Mouse (Mus musculus) cortical plate, adult 2 months (tissue): Measurements from ENCODE around the gene 6430571L13Rik. TPM values are rescaled to one million over a fixed set of nuclear protein-coding genes. Genes with fewer than 3 reads are reported as not detected.

ENCODE experiments used
- H3K27ac ChIP-seq: fragments of 200-500 bp; 2 replicates; pipeline ENCODE4 v1.5.1; 2012; ENCODE audit warnings: low read length, control low read depth, inconsistent platforms; ENCODE audit not compliant: insufficient read depth
- H3K4me1 ChIP-seq: fragments of 200-500 bp; 2 replicates; pipeline ENCODE4 v1.6.1; 2011; ENCODE audit warnings: low read length; ENCODE audit not compliant: control insufficient read depth, insufficient read depth
- H3K4me3 ChIP-seq: fragments of 200-500 bp; 2 replicates; pipeline ENCODE4 v1.5.1; 2011; ENCODE audit warnings: mild to moderate bottlenecking, low read length, control low read depth; ENCODE audit not compliant: insufficient read depth
- CTCF ChIP-seq: fragments of 200-500 bp; IDR thresholded peaks from 2 replicates; pipeline ENCODE4 v1.5.1; 2011; ENCODE audit warnings: mild to moderate bottlenecking, control low read depth, low read length; ENCODE audit not compliant: insufficient read depth; ENCODE audit errors: extremely low read depth
- POLR2A ChIP-seq: fragments of 200-500 bp; IDR thresholded peaks from 2 replicates; pipeline ENCODE4 v1.6.1; 2011; ENCODE audit warnings: mild to moderate bottlenecking, low read length, control low read depth; ENCODE audit not compliant: insufficient read depth; ENCODE audit errors: extremely low read depth
- polyA plus RNA-seq: library from polyadenylated mRNA; depleted of rRNA; stranded (reverse); fragments of >200 nt; gene quantifications from 2 replicates; pipeline ENCODE4 v1.2.3, GENCODE M21; 2012; rRNA removed

The 6430571L13Rik gene
- polyA plus RNA-seq, result 5.1 and 5.2 TPM in 2 replicates

DNA sequence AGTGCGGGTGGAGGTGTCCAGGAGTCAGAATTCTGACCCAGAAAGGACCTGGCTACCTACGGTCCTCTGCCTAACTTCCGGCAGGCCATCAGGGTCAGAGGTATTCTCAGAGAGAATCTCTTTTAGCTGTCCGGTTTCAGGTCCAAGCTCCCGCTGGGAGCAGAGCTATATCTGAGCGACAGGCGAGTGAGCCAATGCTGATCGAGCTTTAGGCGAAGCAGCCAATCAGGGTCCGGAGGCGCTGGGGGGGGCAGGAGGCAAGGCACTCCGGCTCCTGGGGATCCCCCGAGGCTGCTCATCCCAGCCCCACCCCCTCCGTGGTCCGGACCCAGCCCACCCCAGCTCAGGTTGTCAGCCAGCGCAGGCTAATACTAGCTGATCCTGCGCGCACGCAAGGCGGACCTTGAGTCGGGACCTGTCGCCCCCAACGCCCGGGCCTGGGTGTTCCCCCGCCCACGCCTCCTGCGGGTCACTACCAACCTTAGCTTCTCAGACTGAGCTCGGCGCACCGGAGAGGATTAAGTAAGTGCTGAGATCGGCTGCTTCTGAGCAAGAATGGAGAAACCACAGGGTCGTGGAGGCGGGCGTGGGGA, at the start of gene 6430571L13Rik:
TSS of gene 6430571L13Rik (plus strand) at position 336 of the 593 bp plus-strand sequence.
- Histone ChIP-seq H3K4me1 (peaks cover 5% of the 10 kb centered on the region), H3K4me3 (peak within 1 kb of the TSS; percentile 67), H3K27ac (no peak within 1 kb of the TSS)
- TF ChIP-seq POLR2A (no peak), CTCF (no peak)

DNA sequence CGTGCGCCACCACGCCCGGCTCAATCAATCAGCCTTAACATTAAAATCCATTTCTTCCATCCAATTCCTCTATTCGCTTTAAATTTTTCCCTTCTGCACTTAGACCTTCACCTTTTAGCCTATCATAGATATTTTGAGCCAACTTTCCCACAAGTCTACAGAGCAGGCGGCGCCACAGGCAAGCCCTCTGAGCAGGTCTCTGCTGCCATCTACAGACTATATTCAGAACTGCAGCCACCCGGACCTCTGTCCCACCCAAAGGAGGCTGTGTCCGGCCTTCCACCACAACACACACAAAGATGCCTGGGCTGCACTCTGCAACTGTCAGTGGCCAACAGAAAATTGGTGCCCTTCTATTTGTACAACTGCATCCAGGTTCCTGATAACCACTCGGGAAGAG, 49.5 kb upstream of the 6430571L13Rik start:
- Histone ChIP-seq H3K27ac (no peak overlapping the region), H3K4me1 (peaks cover 4% of the 10 kb centered on the region; the same call in 1 of the 2 replicates), H3K4me3 (no peak overlapping the region)
- no peak for TF ChIP-seq POLR2A
- TF ChIP-seq CTCF, result peak; percentile 98

- no peak overlapping the region for H3K4me3 ChIP-seq
- H3K27ac ChIP-seq, result no peak overlapping the region
- peak; percentile 89 for TF ChIP-seq CTCF
- TF ChIP-seq POLR2A, result no peak
- peaks cover 4% of the 10 kb centered on the region; the same call in 1 of the 2 replicates for H3K4me1 ChIP-seq
Observed at GRCm38 (mm10) chr9:107294249-107294648, 46.2 kb upstream of the 6430571L13Rik start.

- Histone ChIP-seq H3K4me1 (peaks cover 4% of the 10 kb centered on the region; the same call in 1 of the 2 replicates), H3K27ac (no peak overlapping the region), H3K4me3 (no peak overlapping the region; the same call in 1 of the 2 replicates)
- TF ChIP-seq POLR2A (no peak), CTCF (no peak)
Observed at GRCm38 (mm10) chr9:107295616-107296015, 44.8 kb upstream of the 6430571L13Rik start.

GRCm38 (mm10) chr9:107296016-107296040, 44.6 kb upstream of the 6430571L13Rik start, which contains the start of gene Cish:
Gene Cish (plus strand): TSS chr9:107296026.
- peaks cover 4% of the 10 kb centered on the region; the same call in 1 of the 2 replicates for H3K4me1 ChIP-seq
- no peak for TF ChIP-seq CTCF
- no peak for TF ChIP-seq POLR2A
- no peak within 1 kb of the TSS for H3K27ac ChIP-seq
- peak within 1 kb of the TSS; percentile 71 for H3K4me3 ChIP-seq

DNA sequence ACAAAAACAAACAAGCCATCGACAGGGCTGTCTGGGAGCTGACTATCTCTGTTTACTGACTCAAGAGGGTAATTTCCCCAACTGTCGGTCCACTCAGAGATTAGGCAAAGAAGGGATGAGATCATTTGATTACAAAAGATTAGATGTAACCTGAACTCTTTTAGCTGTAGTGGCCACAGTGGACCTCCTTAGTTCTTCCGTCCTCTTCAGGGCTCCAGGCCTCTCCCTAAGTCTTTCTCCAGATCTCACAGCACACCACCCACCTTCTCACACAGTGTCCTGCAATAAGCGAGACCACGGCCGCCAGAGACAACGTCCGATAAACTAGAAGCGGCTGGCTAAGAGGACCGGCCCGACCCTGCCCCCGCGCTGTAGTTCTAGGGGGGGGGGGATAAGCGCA, 44.4 kb upstream of the 6430571L13Rik start:
- Histone ChIP-seq H3K4me3 (peak overlapping the region; percentile 71), H3K4me1 (peaks cover 4% of the 10 kb centered on the region; the same call in 1 of the 2 replicates), H3K27ac (no peak overlapping the region)
- TF ChIP-seq POLR2A, result no peak
- no peak for TF ChIP-seq CTCF

- peaks cover 4% of the 10 kb centered on the region; the same call in 1 of the 2 replicates for H3K4me1 ChIP-seq
- no peak for TF ChIP-seq POLR2A
- no peak for TF ChIP-seq CTCF
- peak overlapping the region; percentile 71 for H3K4me3 ChIP-seq
- H3K27ac ChIP-seq, result no peak overlapping the region
Observed at GRCm38 (mm10) chr9:107296501-107296965, 43.9 kb upstream of the 6430571L13Rik start.

- Histone ChIP-seq H3K27ac (no peak overlapping the region), H3K4me3 (peak overlapping the region; percentile 71), H3K4me1 (peaks cover 4% of the 10 kb centered on the region; the same call in 1 of the 2 replicates)
- TF ChIP-seq POLR2A (no peak), CTCF (no peak)
Observed at GRCm38 (mm10) chr9:107297059-107297458, 43.3 kb upstream of the 6430571L13Rik start.

GRCm38 (mm10) chr9:107297658-107298057, 42.7 kb upstream of the 6430571L13Rik start:
- H3K4me1 ChIP-seq, result peaks cover 4% of the 10 kb centered on the region; the same call in 1 of the 2 replicates
- no peak overlapping the region for H3K27ac ChIP-seq
- TF ChIP-seq POLR2A, result no peak
- TF ChIP-seq CTCF, result no peak
- peak overlapping the region; percentile 71; the same call in 1 of the 2 replicates for H3K4me3 ChIP-seq

DNA sequence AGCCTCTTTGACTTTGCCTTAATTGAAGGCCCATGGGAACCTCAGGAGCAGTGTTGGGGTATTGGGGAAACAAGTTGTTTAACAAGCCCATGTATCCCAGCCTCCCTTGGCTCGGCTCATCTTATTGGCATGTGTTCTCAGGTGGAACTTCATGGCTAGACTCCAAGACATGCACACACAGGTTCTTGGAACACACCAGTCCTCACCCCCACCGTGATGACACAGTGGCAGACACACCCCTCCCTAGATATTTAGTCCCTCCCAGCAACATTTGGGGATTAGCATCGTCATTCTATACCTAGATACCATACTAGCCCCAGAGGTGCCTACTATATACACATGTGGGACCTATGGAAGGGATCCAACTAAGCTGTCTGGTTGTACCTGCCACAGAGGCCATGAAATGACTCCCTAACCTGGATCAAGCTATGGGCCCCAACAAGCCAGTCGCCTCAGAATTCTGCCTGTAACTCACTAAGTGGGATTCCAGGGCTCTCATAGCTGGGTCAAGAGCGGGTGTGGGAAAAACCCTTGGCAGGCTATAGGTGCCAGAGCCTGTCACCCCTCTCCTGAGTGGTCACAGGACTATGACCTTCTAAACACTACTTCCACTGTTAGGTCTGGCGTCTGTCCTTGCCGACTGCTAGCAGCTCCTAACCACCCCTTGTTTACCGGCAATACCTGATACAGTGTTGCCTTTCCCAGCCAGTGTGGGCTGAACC, 42.2 kb upstream of the 6430571L13Rik start:
- TF ChIP-seq CTCF (no peak), POLR2A (no peak)
- Histone ChIP-seq H3K27ac (no peak overlapping the region), H3K4me3 (0 out of 2 replicates have a peak overlapping the region, but pooled peaks have one; percentile 71), H3K4me1 (peaks cover 4% of the 10 kb centered on the region; the same call in 1 of the 2 replicates)

- no peak for TF ChIP-seq POLR2A
- no peak for TF ChIP-seq CTCF
- H3K4me1 ChIP-seq, result peaks cover 4% of the 10 kb centered on the region; the same call in 1 of the 2 replicates
- no peak overlapping the region for H3K27ac ChIP-seq
- H3K4me3 ChIP-seq, result no peak overlapping the region
Observed at GRCm38 (mm10) chr9:107298876-107299275, 41.5 kb upstream of the 6430571L13Rik start.
